Mouse (Mus musculus): Measurements from ENCODE around the gene Tmem245.

Gene Tmem245

DNA sequence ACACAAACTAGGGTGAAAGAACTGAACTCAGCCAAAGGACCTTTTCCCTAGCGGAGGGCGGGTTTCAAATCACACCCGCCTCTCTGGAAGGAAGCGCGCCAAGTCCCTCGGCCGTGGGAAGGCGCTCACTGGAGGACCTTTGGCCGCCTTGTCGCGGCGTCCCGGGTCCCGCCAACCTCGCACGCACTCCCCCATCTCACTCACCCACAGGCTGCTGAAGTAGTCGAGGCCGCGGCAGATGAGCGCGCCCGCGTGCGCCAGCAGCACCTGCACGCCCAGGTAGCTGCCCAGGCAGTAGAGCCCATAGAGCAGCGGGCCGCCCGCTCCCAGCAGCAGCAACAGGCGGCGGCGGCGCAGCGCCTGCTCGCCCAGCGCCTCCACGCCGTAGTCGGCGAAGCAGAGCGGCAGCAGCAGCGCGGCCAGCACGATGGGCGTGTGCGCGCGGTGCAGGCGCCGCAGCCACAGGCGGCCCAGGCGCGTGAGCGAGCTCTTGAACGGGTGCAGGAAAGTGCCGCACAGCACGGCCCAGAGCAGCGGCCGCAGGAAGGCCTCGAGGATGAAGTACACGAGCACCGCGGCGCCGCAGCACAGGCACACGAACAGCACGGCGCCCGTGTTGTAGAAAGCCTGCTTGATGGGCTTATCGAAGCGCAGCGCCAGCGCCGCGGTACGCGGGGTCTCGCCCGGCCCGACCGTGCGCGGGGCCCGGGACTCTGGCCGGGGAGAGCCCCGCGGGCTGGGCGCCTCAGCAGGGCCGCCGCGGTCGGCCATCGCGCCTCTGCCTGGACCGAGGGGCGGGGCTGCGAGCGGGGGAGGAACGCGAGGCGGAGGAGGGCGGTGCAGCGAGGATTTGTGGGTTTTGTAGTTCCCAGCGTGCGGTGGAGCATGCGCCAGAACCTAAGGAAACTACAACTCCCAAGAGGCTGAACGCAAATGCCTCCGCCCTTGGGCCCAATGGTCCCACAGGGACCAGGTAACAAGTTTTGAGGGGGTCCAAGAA, at the start of gene Tmem245:
Tmem245 (minus strand) TSS at position 797 of the 1,000 bp plus-strand sequence.
- peak; percentile 96 for DNase-seq

DNA sequence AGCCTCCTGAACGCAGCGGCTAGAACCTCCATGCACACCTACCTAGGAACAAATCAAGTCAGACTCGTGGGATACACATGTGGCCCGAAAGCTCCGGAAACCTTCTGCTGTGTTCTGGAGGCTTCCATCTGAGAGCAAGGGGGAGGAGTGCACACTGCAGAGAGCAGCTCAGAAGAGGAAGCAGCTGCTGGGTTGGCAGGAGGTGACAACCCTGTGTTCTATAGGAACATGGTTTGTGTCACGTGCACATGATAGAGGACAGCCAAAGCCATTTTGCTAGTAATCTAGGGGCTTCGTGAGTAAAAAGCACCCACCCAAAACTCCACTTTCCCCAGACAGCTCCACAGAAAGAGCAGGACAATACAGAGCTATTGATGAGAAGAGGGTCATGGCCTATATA, 46.1 kb upstream of the Tmem245 start:
- DNase-seq: no peak

DNA sequence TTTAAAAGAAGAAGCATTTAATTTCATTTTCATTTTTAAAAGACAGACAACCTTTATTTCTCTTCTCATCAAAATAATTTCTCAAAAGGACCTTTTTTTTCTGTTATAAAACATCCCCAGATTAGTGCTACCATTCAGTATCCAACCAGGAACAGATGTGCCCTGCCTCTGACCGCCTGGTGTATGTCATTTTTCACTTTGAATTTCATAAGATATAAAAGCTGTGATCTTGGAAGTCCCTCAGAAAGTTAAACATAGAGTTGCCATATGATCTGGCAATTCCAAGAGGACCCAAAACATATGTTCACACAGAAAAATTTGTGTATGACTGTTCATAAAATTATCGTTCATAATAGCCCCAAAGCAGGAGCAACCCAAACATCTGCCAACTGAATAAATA, 44.7 kb upstream of the Tmem245 start:
- no peak for DNase-seq

DNA sequence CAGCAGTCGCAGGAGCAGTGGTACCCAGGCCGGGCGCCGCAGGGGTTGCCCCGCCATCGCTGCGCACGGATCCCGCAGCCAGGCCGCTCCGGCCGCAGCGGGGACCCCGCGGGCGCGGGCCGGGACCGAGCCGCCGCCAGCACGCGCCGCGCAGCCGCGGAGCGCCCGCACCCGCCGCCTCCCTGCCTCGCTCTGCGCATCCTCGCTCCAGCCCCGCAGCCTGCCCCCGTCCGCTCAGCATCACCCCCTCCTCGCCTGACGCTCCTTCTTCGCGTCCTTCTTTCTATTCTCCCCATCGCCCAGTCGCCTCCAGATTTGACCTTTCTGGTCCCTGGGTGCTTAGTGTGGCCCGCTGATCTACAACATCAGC, 43.0 kb upstream of the Tmem245 start, which contains the start of gene Frrs1l:
Frrs1l (minus strand) TSS at position 177 of the 370 bp plus-strand sequence.
- DNase-seq: peak; percentile 83

DNA sequence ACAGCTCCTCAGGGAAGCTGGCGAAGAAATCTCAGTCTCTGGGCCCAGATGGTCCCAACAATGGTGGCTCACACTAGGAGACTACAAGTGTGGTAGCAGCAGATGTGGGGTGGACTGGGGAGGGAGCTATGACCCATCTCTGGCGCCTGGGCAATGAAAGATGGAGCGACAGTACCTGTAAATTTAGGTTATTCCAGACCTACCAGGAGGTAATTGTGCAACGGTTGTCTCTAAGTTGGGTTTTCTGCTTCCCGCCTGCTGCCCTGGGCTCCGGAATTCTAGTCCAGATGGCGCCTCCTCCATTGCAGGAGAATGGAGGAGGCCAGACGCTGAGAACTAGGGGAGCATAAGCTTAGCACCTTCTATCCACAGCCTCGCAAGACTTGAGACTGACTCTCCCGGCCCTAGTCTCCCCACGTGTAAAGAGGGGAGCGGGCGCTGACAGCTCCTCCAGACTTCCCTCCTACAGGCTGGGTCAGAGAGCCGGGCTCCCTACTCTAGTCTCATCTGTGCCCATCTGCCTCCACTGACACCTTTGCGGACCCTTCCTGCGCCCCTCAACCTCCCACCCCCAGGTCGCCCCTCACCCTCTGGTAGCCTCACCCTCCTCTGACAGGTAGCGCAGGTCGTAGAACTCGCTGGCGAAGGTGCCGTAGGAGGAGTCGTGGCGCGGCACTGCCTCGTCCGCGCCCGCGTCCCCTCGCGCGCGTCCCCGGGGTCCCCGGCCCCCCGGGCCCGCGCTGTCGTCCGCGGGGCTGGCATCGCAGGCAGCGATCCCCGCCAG, 42.4 kb upstream of the Tmem245 start:
- peak; percentile 74 for DNase-seq

GRCm38 (mm10) chr4:56965586-56966179, 18.4 kb upstream of the Tmem245 start:
- DNase-seq: peak; percentile 61

- DNase-seq: peak; percentile 75
Measured at GRCm38 (mm10) chr4:56963687-56964086, 16.4 kb upstream of the Tmem245 start.

GRCm38 (mm10) chr4:56961320-56961925, 14.2 kb upstream of the Tmem245 start:
- no peak for DNase-seq

DNA sequence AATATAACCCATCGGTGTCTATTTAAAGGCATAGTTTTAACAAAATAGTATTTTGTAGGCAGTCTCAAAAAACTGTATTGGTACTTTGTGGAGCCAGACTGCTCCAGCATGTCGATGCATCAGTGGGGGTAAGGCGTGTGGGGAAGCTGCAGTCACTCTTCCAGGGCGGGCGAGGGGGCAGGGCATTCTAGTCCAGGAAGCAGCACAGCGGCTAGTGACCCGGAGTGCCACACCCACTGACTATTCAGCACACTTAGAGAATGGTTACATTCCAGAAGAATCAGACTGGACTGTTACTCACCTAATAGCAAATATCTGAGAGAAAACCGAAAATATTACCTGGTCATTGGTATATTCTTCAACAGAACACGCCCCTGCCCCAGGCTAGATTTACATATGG, 10.3 kb upstream of the Tmem245 start:
- no peak for DNase-seq

- DNase-seq: no peak
Measured at GRCm38 (mm10) chr4:56953235-56953634, 6.0 kb upstream of the Tmem245 start.

GRCm38 (mm10) chr4:56951701-56952100, 4.5 kb upstream of the Tmem245 start:
- DNase-seq: no peak

- no peak for DNase-seq
Measured at GRCm38 (mm10) chr4:56949494-56949893, 2.3 kb upstream of the Tmem245 start.

GRCm38 (mm10) chr4:56946180-56946579, 1.1 kb downstream of the Tmem245 start:
- DNase-seq: no peak

GRCm38 (mm10) chr4:56944286-56944685, 3.0 kb downstream of the Tmem245 start:
- peak; percentile 35 for DNase-seq

- DNase-seq: no peak
Measured at GRCm38 (mm10) chr4:56943258-56943657, 4.0 kb downstream of the Tmem245 start.

- DNase-seq: no peak
Measured at GRCm38 (mm10) chr4:56942567-56942966, 4.7 kb downstream of the Tmem245 start.

DNA sequence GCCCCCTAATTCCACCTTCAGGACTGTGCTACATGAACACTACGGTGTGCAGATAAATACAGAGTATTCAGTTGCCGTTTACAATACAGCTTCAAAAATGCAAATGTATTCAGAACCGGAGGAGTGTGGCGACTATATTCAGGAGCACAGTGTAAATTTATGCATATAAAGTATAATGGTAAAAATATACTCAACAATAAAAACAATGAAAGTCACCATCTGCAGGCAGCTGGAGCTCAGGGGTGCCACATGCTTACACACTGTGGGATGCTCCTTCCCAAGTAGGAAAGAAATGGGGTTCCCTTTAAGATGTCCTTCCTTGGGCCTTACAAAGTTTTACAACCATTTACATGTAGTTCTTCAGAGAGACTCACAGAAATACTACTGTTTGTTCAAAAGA, 5.8 kb downstream of the Tmem245 start:
- DNase-seq: no peak

DNA sequence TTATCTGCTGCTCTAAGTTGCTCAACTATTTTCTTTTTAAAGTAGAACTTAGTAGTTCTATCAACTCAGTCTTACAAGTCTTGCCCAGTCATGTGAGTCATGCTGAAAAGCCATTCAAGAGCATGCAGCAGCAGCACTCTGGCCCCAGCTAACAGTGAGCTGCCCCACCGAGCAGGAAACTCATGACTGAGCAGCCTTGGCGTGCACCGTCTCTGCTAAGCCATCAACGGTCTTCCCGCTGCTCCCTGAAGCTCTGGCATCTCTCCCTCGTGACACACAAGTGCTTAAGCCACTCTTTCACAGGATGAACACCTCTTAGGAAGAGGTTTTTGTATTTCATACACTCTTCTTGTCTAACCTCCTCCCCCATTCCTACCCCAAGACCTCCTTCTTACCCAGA, 10.1 kb downstream of the Tmem245 start:
- no peak for DNase-seq

- no peak for DNase-seq
Measured at GRCm38 (mm10) chr4:56935327-56935726, 11.9 kb downstream of the Tmem245 start.

- DNase-seq: no peak
Measured at GRCm38 (mm10) chr4:56933154-56933553, 14.1 kb downstream of the Tmem245 start.

GRCm38 (mm10) chr4:56932096-56932495, 15.1 kb downstream of the Tmem245 start:
- no peak for DNase-seq

DNA sequence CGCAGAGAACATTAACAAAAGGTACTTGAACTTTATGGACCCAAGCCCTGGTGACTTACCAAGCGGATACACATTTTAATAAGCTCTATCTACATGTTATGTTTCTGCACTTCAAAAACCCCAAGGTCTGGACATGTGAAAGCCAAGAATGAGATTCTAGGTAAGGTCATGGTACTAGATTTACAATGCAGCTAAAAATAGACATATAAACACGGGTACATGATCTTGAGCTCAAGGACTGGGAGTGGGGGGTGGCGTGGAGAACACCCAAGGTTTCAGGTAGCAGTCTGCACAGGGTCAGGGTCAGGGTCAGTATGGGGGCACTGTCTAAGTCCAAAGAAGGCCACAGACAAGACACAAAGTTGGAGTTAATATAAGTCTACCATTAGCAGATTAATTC, 16.9 kb downstream of the Tmem245 start:
- DNase-seq: no peak

DNA sequence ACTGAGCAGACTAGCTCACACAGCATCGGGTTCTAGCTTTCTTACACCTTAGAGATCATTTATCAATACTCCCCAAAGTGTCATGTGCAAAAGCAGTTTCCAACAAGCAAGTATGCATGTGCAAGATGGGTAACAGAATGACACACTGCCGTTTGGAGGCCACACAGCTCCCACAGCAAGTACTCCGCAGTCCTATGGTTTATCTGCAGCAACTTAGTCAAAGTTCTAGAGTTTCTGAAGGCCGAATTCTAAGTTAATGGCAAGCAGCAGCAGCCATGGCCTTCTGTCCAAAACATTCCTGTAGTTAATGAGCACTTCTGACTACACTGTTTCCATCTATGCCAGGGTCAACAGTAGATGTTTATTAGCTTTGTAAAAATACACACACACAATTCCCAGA, 20.3 kb downstream of the Tmem245 start:
- no peak for DNase-seq
